Mouse (Mus musculus): ENCODE measurements around the gene D330045A20Rik.
"Not testable (repeated sequence)": the region's sequence is repeated elsewhere in the genome, so short reads cannot be mapped to it uniquely, and the experiment has no call there.

Gene D330045A20Rik

GRCm38 (mm10) chrX:139480022-139480894 is at the start of gene D330045A20Rik:
Gene D330045A20Rik (plus strand): TSS chrX:139480367.
- DNase-seq (ENCODE audit: low spot score in 2 of 2) = peak in 1 of 2 experiments; percentile 9

- peak in 1 of 2 experiments; percentile 31 for DNase-seq (ENCODE audit: low spot score in 2 of 2)
Observed at GRCm38 (mm10) chrX:139432550-139432949, 47.6 kb upstream of the D330045A20Rik start.

DNA sequence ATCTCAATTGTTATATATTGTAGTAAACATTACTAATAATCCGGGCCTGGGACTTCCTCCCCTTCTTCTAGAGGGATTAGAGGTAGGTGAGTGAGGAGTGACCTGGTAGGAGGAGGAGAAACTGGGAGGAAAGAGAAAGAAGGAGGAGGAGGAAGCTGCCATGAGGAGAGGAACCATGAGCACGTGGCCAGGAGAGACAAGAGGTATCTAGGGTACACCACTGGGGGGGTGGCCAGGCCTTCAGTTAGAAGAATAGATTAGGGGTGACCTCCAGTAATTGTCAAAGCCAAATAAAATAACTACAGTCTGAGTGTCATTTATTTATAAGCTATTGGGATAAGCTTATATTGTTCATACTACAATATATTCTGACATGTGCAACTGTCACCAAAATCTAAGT is 45.0 kb upstream of the D330045A20Rik start:
- DNase-seq (ENCODE audit: low spot score in 2 of 2) = no peak

DNA sequence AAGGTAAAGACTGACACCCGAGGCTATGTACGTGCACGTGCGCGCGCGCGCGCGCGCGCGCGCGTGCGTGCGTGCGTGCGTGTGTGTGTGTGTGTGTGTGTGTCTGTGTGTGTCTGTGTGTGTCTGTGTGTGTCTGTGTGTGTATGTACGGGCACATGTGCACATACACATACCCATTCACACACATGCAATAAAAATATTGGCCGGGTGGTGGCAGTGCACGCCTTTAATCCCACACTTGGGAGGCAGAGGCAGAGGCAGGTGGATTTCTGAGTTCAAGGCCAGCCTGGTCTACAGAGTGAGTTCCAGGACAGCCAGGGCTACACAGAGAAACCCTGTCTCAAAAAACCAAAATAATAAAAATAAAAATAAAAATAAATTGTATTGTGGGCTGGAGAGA is 39.1 kb upstream of the D330045A20Rik start:
- DNase-seq (ENCODE audit: low spot score in 2 of 2) = not testable (repeated sequence)

DNA sequence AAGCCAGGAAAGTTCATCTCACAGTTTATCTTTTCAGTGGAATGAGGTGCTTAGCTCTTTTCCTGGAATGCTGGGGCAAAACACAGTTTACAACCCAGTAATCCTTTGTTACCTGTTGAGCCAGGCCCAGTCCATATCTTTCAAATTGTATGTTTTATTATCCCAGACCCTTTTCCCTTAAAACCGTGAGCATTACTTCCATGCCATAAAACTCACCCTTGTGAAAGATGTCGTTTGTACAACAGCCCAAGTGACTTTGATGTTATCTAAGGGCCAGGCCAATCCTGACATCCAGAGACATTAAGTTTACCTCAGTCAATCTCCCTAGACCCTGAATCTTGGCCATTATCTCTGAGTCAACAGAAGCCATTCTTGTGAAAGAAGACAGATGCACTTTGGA is 23.4 kb upstream of the D330045A20Rik start:
- no peak for DNase-seq (ENCODE audit: low spot score in 2 of 2)

DNA sequence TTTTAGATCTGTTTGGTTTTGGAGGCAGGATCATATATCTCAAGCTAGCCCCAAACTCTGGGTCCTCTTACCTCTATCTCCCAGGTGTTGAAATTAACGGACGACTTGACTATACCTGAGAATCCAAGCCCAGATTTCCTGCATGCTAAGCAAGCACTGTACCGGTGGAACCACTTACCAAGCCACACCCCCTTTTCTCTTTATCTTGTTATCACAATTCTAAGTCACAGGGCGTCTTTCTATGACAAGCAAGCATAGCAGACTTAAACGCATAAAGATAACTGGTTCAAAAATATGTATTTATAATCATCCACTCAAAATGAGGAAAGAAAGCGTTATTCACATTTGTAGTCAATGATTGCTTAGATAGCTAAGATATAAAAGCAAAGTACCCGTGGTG is 1.9 kb downstream of the D330045A20Rik start:
- no peak for DNase-seq (ENCODE audit: low spot score in 2 of 2)

- no peak for DNase-seq (ENCODE audit: low spot score in 2 of 2)
Observed at GRCm38 (mm10) chrX:139484974-139485373, 4.8 kb downstream of the D330045A20Rik start.

DNA sequence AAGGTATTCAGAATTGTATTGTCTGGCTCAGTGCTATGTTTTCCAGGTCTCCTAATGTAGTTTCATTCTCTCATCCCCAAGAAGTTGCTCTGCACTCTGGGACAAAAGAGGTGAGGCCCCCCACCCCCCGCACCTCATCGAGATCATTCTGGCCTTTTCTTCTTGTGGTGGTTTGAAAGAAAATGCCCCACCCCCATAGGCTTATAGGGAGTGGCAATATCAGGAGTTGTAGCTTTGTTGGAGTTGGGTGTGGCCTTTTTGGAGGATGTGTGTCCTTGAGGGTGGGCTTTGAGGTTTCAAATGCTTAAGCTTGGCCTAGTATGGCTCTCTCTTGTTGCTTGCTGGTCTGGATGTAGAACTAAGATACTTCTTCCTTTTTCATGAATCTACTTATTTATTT is 36.0 kb downstream of the D330045A20Rik start:
- no peak for DNase-seq (ENCODE audit: low spot score in 2 of 2)

DNA sequence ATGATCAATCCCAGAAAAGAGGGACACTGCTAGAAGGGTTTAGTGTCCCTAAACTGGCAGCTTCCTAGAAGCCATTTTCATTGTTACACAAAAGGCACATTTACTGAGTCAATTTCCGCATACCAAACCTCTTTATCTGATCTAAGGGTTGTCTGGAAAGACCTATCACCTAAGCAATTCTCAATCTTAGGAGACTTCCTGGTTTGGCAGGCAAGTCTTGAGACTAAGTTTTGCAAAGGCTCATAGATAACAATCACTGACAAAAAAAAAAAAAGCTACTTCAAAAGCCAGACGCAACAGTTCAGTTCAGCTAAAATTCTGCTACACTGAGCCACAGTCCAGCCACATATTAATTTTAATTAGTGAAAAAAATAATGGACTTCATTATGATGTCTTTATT is 39.1 kb downstream of the D330045A20Rik start:
- no peak for DNase-seq (ENCODE audit: low spot score in 2 of 2)

- no peak for DNase-seq (ENCODE audit: low spot score in 2 of 2)
Observed at GRCm38 (mm10) chrX:139524303-139525091, 44.3 kb downstream of the D330045A20Rik start.

DNA sequence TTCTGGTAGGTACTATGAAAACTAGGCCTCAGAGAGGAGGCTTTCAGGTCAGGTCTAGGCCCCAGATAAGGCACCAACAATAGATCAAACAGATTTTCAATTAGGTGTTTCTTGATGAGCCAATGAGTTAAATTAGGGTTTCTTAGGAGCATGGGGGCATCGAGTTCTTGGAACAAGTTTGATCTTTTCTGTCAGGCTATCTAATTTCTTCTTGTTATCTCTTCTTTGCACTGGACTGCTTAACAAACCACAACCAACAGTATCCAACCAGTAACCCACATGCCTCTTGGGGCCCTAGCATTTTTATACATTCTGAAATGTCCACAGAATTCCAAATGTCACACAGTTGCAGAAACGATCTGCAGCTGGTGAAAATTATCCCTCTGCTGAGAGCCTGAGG is 45.6 kb downstream of the D330045A20Rik start:
- no peak for DNase-seq (ENCODE audit: low spot score in 2 of 2)

DNA sequence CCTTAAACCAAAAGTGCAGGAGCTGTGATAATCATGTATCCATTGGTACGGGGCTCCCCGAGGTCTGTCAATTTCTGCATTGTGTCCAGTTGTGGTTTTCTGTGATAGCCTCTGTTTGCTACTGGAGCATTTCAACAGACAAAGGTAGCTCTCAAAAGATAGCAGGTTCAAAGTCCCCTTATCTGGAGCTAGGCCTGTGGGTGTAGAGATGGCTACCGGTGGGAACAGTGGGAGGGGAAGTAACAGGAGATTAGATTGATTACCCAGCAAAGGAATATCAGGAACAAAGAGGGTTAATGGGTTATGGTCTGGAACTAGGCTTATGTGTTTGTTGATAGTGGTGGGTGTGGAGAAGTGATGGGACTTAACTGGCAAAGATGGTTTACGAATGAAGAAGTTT is 46.8 kb downstream of the D330045A20Rik start:
- DNase-seq (ENCODE audit: low spot score in 2 of 2) = no peak

DNA sequence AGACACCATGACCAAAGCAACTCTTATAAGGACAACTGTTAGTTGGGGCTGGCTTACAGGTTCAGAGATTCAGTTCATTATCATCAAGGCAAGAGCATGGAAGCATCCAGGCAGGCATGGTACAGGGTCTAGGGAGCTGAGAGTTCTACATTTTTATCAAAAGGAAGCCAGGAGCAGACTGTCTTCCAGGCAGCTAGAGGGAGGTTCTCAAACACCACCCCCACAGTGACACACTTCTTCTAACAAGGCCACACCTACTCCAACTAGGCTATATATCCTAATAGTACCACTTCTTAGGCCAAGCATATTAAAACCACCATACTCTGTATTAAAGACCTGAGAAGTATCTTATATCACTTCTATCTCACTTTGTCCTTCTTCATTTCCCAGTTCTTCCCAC is 49.5 kb downstream of the D330045A20Rik start:
- no peak for DNase-seq (ENCODE audit: low spot score in 2 of 2)

GRCm38 (mm10) chrX:139532293-139532692 is 52.1 kb downstream of the D330045A20Rik start:
- DNase-seq (ENCODE audit: low spot score in 2 of 2) = no peak

GRCm38 (mm10) chrX:139537641-139538397 is 57.7 kb downstream of the D330045A20Rik start:
- DNase-seq (ENCODE audit: low spot score in 2 of 2) = no peak

- no peak for DNase-seq (ENCODE audit: low spot score in 2 of 2)
Observed at GRCm38 (mm10) chrX:139543726-139544125, 63.6 kb downstream of the D330045A20Rik start.

GRCm38 (mm10) chrX:139550456-139550855 is 70.3 kb downstream of the D330045A20Rik start:
- DNase-seq (ENCODE audit: low spot score in 2 of 2) = no peak

DNA sequence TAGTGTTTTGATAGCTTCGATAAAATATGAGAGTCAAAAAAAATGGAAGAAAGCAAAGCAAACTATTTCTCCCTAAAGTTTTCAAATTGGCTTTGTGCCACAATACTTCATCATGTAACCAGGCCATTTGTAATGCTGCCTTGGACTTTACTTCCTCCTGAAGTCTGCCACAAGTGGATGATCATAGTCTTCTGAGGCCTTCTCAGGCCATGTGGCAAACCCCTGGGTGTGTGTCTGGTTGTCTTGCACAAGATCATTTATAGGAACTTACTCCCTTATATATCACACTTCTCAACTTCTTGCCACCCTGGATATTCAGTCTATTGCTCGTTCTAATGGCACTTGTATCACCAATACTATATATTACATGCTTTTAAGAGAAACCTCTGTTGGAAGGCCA is 71.9 kb downstream of the D330045A20Rik start:
- no peak for DNase-seq (ENCODE audit: low spot score in 2 of 2)

DNA sequence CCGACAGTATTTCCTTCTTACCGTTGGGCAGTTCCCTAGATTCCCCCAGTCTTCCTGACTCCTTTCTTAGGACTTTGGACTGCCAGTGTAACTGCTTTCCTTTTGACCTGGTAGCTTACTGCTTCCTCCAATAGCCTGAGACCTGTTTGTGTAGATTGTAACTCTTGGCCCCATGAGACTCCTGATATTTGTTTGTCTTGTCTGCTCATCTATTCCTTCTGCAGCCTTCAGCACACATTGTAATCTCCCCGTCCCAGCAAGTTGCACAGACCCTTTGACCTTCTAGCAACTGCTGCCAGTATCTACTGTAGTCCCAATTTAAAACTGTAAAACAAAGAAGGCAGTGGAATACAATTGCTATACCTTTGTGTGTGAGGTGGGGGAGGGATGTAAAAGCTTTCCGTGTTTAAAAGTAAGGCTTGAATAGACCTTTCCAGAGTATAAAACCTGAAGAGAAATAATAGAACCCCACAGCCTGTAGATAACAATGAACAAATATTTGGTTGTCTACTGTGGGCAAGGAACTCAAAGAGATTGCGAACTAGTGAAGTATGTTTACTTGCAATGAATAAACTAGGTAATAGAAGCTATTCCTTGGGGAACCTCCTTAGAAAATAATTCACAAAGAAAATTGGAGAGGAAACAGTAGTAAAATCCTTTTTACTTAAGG is 82.2 kb downstream of the D330045A20Rik start:
- DNase-seq (ENCODE audit: low spot score in 2 of 2) = no peak

- no peak for DNase-seq (ENCODE audit: low spot score in 2 of 2)
Observed at GRCm38 (mm10) chrX:139562925-139563461, 82.8 kb downstream of the D330045A20Rik start, which contains the start of gene Rnf128. Gene Rnf128 (plus strand): TSS chrX:139563316.

GRCm38 (mm10) chrX:139570054-139570453 is 89.9 kb downstream of the D330045A20Rik start:
- no peak for DNase-seq (ENCODE audit: low spot score in 2 of 2)
